Mouse (Mus musculus) lung, postnatal 4 days (tissue): ENCODE results near the gene Myadml2.
A peak's percentile ranks its signal among the peaks of the same experiment; 100 is the strongest.

Source experiments
- DNase-seq, 2 experiments: peaks; one replicate each; pipeline ENCODE4 v3.0.0; 2021

Gene Myadml2

DNA sequence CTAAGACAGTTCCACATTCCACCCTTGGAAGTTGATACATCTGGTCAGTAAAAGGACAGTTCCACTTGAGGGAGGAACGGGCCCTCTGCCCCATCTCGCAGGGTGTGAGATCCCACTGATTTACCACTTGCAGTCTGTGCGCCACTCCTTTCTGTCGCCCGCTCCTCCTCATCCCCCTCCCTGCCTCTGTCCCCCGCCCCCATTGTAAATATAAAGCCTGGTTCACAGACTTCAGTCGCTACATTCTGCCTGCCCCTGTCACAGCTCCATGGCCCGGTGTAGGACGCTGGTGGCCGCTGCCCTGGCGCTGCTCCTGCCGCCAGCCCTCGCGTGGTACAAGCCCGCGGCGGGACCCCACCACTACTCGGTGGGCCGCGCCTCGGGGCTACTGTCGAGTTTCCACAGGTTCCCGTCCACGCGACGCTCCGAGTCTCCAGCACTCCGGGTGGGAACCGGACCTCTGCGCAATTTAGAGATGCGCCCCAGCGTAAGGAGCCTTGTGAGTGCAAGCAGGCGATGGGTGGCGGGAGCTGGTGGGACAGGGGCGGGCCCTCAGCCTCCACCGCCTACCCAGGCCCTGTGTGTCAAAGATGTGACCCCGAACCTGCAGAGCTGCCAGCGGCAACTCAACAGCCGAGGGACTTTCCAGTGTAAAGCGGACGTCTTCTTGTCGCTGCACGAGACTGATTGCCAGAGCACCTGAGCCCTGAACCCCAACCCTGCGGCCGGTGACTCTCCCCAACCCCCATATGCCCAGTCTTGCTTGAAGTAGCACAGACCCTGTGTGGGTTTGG is 39.5 kb downstream of the Myadml2 start, which contains the start of gene Npb:
Gene Npb, plus strand, starts transcription at position 237 of the 794 bp plus-strand sequence.
- DNase-seq = no peak

DNA sequence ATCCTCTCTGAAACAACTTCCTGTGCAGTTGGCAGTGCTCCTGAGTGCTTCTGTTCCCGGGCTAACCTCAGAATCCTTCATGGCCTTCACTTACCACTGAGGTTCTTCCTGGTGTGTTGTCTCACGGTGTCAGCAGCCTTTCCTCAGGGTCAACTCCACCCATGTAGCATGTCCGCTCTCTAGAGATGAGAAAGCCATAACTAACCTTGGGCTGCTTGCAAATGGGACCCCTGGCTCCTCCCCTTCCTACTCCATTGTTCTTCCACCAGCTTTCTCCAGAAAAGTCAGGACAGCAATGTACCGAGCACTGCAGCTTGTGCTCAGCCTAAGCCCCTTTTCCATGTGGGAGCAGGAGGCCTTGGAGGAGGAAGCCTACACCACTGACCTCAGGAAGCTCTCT is 41.2 kb downstream of the Myadml2 start:
- DNase-seq = no peak

DNA sequence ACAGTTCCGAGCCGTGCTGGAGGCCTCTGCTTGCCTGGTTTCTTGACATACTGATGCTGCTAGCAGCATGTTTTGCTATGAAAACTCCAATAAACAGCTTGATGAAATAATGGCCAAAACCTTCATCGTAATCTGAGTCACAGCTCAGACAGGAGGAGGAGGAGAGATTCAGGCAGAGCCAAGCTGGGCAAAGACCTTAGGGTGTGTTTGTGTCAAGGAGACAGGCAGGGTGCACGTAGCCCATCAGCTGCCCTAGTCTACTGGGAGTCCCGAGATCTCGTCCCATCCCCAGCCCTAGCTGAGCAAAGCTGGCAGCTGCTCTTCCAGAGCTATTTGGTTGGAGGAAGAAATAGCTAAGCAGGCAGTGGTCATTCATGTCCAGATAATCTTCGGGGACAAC is 42.3 kb downstream of the Myadml2 start:
- no peak for DNase-seq

DNA sequence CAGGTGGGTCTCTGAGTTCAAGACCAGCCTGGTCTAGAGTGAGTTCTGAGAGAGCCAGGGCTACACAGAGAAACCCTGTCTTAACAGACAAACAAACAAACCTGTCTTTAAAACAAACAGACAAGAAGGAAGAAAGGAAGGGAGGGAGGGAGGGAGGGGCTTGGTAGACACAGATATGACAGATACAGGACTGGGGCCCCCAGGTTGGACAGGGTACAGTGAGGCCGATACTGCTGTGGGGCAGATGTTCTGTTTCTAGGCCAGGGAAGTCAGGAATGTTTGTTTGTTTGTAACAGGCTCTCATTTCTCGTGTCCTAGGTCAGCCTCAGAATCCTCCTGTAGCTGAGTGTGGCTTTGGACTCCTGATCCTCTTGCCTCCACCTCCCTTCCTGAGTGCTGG is 44.4 kb downstream of the Myadml2 start:
- no peak for DNase-seq

DNA sequence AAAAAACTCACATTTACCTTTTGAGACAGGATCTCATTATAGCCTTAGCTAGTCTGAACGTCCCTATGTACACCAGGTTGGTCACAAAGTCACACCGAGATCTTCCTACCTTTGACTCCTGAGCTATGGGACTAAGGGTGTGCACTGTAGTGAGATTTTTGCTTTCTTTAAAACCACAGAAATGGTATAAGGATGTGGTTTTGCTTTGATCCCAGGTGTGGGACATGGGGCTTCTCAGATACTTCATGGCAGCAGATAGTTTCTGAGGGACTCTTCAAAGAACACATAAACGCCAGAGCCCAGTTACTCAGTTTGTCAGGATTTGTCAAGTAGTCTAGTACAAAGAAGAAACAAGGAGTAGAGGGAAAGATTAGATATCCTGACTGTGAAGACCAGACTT is 47.2 kb downstream of the Myadml2 start:
- DNase-seq = no peak

DNA sequence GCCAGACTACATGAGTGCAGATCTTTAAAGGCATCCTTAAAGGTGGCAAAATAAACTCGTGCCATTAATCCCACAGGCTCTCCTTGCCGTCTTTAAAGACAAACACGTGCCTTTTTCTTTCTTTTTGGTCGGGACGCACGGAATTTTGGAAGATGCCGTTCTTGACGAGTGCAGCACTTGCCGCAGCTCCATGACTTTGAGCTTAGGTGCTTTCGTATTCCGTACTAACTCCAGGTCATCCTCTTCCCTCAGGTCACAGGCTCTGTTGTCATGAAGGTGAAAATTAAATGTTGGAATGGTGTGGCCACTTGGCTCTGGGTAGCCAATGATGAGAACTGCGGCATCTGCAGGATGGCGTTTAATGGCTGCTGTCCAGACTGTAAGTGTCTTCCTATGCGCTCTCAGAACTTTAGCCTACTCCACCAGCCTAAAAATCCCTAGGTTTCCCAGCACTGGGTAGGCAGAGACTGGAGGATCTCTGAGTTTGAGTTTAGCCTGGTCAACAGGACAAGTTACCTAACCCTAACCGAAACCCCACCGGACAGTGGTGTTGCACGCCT is 48.9 kb downstream of the Myadml2 start:
- no peak for DNase-seq

DNA sequence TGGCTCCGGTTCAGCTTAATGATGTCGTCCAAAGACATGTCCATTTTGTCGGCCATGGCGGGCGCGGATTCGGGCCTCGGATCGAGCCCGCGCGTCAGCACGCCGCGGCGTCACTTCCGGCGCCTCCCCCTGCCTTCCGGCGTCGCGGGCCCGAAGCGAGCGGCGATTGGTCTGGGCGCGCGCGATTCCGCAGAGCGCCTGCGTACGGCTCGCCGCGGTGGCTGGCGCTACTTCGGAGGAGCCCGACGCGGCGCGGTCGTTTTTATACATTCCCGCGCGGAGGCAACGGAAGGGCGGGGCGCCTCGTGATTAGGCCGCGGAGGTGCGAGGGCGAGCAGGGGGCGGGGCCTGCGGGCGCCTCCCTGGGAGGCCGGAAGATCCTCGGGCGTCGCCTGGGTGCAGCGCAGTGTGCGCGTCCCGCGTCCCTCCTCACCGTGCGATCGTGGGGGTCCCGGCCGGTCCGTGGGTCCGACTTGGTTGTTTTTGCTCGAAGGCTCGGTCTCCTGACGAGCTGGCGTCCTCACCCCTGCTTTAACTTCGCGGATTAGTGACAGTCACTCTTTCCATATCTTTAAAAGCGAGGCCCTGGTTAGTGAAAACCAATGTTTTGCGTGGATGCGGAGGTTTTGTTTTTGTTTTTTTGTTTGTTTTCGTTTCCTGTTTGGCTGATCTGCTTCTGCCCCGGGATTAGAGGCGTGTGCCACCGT is 49.5 kb downstream of the Myadml2 start, which contains the start of the genes Alyref and Anapc11:
Gene Alyref, minus strand, starts transcription at position 83 of the 707 bp plus-strand sequence.
Gene Anapc11, plus strand, starts transcription at position 139 of the 707 bp plus-strand sequence.
- DNase-seq = peak; percentile 95 to 98

DNA sequence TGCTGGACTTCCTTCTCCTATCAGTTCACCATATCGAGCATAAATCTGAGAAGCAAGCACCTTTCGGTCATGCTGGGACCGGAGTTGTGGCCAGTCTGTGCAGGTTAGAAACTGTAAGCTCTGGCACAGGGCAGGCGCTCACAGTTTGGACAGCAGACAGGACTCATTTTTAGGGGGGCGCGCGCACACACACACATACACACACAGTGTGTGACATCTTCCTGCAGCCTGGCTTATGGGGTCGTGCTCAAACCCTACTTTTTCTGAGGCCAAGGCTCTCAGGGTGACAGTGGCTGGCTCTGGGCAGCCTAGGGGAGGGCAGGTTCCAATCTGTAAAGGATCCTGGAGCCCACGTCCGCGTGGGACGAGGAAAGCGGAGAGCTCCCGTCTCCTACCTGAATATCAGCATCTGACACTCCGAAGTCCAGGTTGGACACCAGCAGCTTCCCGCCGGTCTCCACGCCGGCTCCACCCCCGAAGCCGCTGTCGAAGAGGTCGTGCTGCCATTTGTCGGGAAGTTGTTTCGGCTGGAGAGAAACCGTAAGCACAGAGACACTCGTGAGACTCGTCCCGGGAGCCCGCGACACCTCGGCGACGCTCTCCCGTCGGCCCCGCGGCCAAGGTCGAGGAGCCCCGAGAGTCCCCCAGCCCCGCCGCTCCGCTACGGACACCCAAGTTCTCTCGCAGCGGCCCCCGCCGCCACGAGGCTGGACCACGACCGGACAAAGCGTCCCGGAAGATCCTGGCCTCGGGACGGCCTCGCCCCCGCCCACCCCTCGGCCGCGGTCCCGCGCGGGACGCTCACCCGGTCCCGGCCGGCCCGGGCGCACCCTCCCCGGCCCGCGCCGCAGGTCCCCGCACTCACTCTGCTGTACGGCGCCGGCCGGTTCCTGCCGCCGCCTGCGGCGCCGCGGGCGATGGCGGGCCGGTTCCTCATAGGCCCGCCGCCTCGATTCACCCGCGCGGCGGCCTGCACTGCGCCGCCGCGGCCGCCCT is 50.4 kb downstream of the Myadml2 start:
- DNase-seq = no peak
